Mouse (Mus musculus) lung, postnatal 0 days (tissue): ENCODE data around the gene Jade1.

ENCODE experiments used
- CTCF ChIP-seq: IDR thresholded peaks from 2 replicates; pipeline ENCODE4 v1.5.1; 2016; ENCODE audit warnings: antibody characterized with exemption, mild to moderate bottlenecking
- EP300 ChIP-seq: IDR thresholded peaks from 2 replicates; pipeline ENCODE4 v1.6.1; 2016; ENCODE audit warnings: antibody characterized with exemption, mild to moderate bottlenecking, control low read depth

DNA sequence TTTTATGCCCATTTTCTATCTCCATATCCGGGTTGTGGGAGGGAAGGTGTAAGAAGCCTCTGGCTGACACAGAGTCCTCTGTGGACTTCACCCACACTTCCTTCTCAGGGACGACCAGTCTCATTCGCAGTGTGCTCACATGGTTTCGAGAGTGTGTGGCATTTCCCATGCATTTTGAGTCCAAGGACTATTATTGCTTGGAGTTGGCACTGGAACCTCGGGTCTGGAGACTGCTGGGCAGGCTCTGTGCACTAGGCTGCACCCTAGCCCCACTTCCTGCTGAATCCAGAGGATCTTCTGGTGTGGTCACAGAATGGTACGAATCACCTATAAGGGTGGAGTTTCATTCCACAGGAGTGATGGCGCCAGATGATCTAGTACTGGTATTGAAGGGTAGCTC, 31.4 kb downstream of the Jade1 start:
- TF ChIP-seq CTCF, result no peak
- no peak for TF ChIP-seq EP300
